Mouse (Mus musculus) lung, embryonic 16.5 days (tissue): ENCODE measurements around the gene Tmem251. TPM values are rescaled to one million over a fixed set of nuclear protein-coding genes. Genes with fewer than 3 reads are reported as not detected.

Experiments
- ATAC-seq: fragments of 200-750 bp; cut with Nextera tagmentation; 2 replicates; pipeline ENCODE4 v1.8.0; 2017; ENCODE audit warnings: low read depth, mild to moderate bottlenecking, moderate library complexity
- H3K27ac ChIP-seq: fragments of 300-500 bp; sonication (generic); 2 replicates; pipeline ENCODE4 v1.5.1; 2014; ENCODE audit warnings: mild to moderate bottlenecking, control low read depth, low read length
- H3K27me3 ChIP-seq: fragments of 300-500 bp; sonication (generic); 2 replicates; pipeline ENCODE4 v1.6.1; 2014; ENCODE audit warnings: low read depth, low read length, mixed read lengths; ENCODE audit not compliant: control insufficient read depth, insufficient read depth
- H3K36me3 ChIP-seq: fragments of 300-500 bp; sonication (generic); 2 replicates; pipeline ENCODE4 v1.6.1; 2014; ENCODE audit warnings: low read length; ENCODE audit not compliant: control insufficient read depth, insufficient read depth
- H3K4me1 ChIP-seq: fragments of 300-500 bp; sonication (generic); replicated peaks from 2 replicates; pipeline ENCODE4 v1.6.1; 2014; ENCODE audit warnings: low read length, mixed read lengths; ENCODE audit not compliant: control insufficient read depth, insufficient read depth
- H3K4me2 ChIP-seq: fragments of 300-500 bp; sonication (generic); 2 replicates; pipeline ENCODE4 v1.6.1; 2014; ENCODE audit warnings: low read depth, low read length, control low read depth
- H3K4me3 ChIP-seq: fragments of 300-500 bp; sonication (generic); 2 replicates; pipeline ENCODE4 v1.5.1; 2014; ENCODE audit warnings: mild to moderate bottlenecking, low read length, control low read depth
- H3K9ac ChIP-seq: fragments of 300-500 bp; sonication (generic); 2 replicates; pipeline ENCODE4 v1.6.1; 2014; ENCODE audit warnings: low read length, control low read depth
- H3K9me3 ChIP-seq: fragments of 300-500 bp; sonication (generic); 2 replicates; pipeline ENCODE4 v1.6.1; 2016; ENCODE audit warnings: low read length; ENCODE audit not compliant: control insufficient read depth
- WGBS: fragments of 180-500 bp; shearing (Covaris S2); extraction: QIAGEN DNeasy Blood & Tissue Kit; methylation state at CpG from one replicate; pipeline ENCODE4 v1.1.7; 2014; 5-methylcytosine and 5-hydroxymethylcytosine counted together
- polyA plus RNA-seq: library from polyadenylated mRNA; unstranded; fragments of >200 nt; fragmentation: Nextera tagmentation; extraction: Ambion mirVana; gene quantifications from 2 replicates; pipeline ENCODE4 v1.2.1, GENCODE M21; 2015

Tmem251 gene
- polyA plus RNA-seq, 1 experiment from 2014 or later = 7.4 TPM

GRCm38 (mm10) chr12:102708220-102708619 is 35.3 kb upstream of the Tmem251 start:
- no peaks in the 10 kb centered on the region for H3K27me3 ChIP-seq
- H3K4me2 ChIP-seq = no peak overlapping the region
- H3K36me3 ChIP-seq = no peaks in the 10 kb centered on the region
- no peak overlapping the region for H3K9ac ChIP-seq
- 64% methylated on average over 11 of the region's 11 CpGs for WGBS
- no peaks in the 10 kb centered on the region for H3K9me3 ChIP-seq
- no peak overlapping the region for H3K4me3 ChIP-seq
- no peak overlapping the region for H3K27ac ChIP-seq
- no peak for ATAC-seq
- H3K4me1 ChIP-seq = peaks cover 18% of the 10 kb centered on the region

GRCm38 (mm10) chr12:102709896-102710295 is 33.7 kb upstream of the Tmem251 start:
- 75% methylated on average over 5 of the region's 5 CpGs for WGBS
- Histone ChIP-seq H3K27me3 (no peaks in the 10 kb centered on the region), H3K27ac (no peak overlapping the region), H3K4me1 (peaks cover 8% of the 10 kb centered on the region), H3K36me3 (no peaks in the 10 kb centered on the region), H3K4me2 (no peak overlapping the region), H3K9ac (no peak overlapping the region), H3K9me3 (no peaks in the 10 kb centered on the region), H3K4me3 (no peak overlapping the region)
- ATAC-seq = no peak

- 68% methylated on average over 4 of the region's 4 CpGs for WGBS
- no peak overlapping the region for H3K27ac ChIP-seq
- no peak for ATAC-seq
- no peaks in the 10 kb centered on the region for H3K36me3 ChIP-seq
- H3K9me3 ChIP-seq = no peaks in the 10 kb centered on the region
- H3K4me2 ChIP-seq = no peak overlapping the region
- no peak overlapping the region for H3K9ac ChIP-seq
- no peaks in the 10 kb centered on the region for H3K27me3 ChIP-seq
- H3K4me1 ChIP-seq = peaks cover 1% of the 10 kb centered on the region
- H3K4me3 ChIP-seq = no peak overlapping the region
These were observed 32.6 kb upstream of the Tmem251 start for GRCm38 (mm10) chr12:102710851-102711375.

- WGBS = 56% methylated on average over 20 of the region's 20 CpGs
- Histone ChIP-seq H3K4me2 (no peak overlapping the region), H3K27ac (no peak overlapping the region)
These were observed 30.3 kb upstream of the Tmem251 start for GRCm38 (mm10) chr12:102713153-102713865.

GRCm38 (mm10) chr12:102714116-102714515 is 29.4 kb upstream of the Tmem251 start:
- H3K36me3 ChIP-seq = no peaks in the 10 kb centered on the region
- H3K9me3 ChIP-seq = no peaks in the 10 kb centered on the region
- H3K4me1 ChIP-seq = no peaks in the 10 kb centered on the region
- H3K9ac ChIP-seq = no peak overlapping the region
- WGBS = 69% methylated on average over 2 of the region's 2 CpGs
- no peak overlapping the region for H3K4me2 ChIP-seq
- H3K4me3 ChIP-seq = no peak overlapping the region
- H3K27me3 ChIP-seq = no peaks in the 10 kb centered on the region
- ATAC-seq = no peak
- no peak overlapping the region for H3K27ac ChIP-seq

More at GRCm38 (mm10) chr12:102713153-102713865, 30.3 kb upstream of the Tmem251 start:
- Histone ChIP-seq H3K9me3 (no peaks in the 10 kb centered on the region), H3K27me3 (no peaks in the 10 kb centered on the region), H3K4me3 (no peak overlapping the region), H3K36me3 (no peaks in the 10 kb centered on the region), H3K4me1 (no peaks in the 10 kb centered on the region), H3K9ac (no peak overlapping the region)
- no peak for ATAC-seq

DNA sequence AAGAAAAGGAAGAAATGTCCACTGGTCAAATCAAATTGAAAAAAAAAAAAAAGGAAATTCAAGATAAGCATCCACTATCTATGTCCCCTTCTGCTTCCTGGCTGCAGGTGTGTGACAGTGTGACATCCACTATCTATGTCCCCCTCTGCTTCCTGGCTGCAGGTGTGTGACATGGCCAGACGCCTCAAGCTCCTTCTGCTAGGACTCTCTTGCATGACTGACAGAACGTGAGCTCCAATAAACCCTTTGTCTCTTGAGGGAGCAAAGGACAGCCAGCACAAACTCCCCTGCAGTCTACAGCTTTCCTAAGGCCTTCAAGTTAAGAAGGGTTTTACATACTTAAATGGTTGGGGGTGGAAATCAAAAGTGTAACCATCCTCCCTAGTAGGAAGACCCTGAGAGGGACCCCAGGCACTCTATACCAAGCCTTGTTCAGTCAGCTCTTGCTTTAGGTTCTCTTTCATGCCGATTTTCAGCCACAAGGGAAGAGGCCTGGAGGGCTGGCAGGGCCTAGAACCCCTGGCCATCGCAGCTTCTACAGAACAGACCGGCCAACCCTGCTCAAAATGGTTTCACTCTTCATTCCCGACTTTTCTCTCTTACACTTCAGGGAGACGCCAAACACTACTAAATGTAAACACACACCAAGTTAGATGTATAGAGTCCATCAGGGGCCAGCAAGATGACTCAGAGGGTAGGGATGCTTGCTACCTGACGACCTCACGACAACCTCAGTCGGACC is 28.7 kb upstream of the Tmem251 start:
- no peak overlapping the region for H3K4me2 ChIP-seq
- 71% methylated on average over 10 of the region's 10 CpGs for WGBS
- ATAC-seq = no peak
- H3K9me3 ChIP-seq = no peaks in the 10 kb centered on the region
- no peak overlapping the region for H3K27ac ChIP-seq
- no peaks in the 10 kb centered on the region for H3K27me3 ChIP-seq
- H3K4me1 ChIP-seq = no peaks in the 10 kb centered on the region
- H3K9ac ChIP-seq = no peak overlapping the region
- no peak overlapping the region for H3K4me3 ChIP-seq
- H3K36me3 ChIP-seq = no peaks in the 10 kb centered on the region

DNA sequence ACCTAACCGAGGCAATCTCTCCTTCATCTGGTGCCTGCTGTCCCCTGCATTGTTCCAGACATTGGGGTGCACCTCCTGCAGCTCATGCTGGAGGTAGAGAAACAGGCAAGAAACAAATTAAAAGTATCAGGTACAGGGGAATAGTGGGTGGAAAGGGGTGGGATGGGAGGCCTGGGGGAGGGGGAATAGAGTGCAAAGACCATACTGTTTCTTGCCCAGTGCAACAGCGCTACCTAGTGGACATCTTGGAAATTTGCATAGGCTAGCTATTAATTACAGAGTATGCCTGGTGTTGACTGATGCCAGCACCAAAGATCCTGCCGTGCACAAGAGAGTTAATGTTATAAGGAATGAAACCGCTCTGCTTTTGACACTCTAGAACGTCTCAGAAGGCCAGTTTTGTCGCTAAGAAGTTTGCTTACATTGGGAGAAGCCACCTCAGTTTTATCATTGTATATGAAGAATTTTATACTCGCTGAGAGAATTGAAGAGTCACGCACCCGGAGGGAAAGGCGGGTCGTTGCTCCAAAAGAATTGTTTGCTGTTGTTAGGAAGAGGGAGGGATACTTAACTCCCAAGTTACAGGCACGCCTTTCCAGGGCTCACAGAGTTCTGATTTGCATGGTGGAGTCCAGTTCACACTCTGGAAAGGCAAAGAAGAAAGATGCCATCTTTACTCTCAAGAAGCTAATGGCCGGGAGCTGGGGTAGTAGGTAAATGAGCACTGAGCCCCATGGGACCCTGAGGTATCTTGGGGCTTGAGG is 23.8 kb upstream of the Tmem251 start:
- 0 out of 2 replicates have a peak overlapping the region, but pooled peaks have one; percentile 16 for H3K4me2 ChIP-seq
- H3K9me3 ChIP-seq = no peaks in the 10 kb centered on the region
- no peaks in the 10 kb centered on the region for H3K36me3 ChIP-seq
- no peak overlapping the region for H3K27ac ChIP-seq
- ATAC-seq = peak; percentile 52; the same call in 1 of the 2 replicates
- no peak overlapping the region for H3K4me3 ChIP-seq
- no peaks in the 10 kb centered on the region for H3K4me1 ChIP-seq
- WGBS = 21% methylated on average over 13 of the region's 13 CpGs
- no peak overlapping the region for H3K9ac ChIP-seq
- H3K27me3 ChIP-seq = no peaks in the 10 kb centered on the region

GRCm38 (mm10) chr12:102722451-102722850 is 21.1 kb upstream of the Tmem251 start:
- Histone ChIP-seq H3K9me3 (no peaks in the 10 kb centered on the region), H3K27me3 (no peaks in the 10 kb centered on the region), H3K36me3 (no peaks in the 10 kb centered on the region), H3K4me3 (no peak overlapping the region), H3K4me1 (no peaks in the 10 kb centered on the region), H3K4me2 (no peak overlapping the region), H3K27ac (no peak overlapping the region), H3K9ac (no peak overlapping the region)
- no peak for ATAC-seq
- WGBS = 39% methylated on average over 11 of the region's 11 CpGs

DNA sequence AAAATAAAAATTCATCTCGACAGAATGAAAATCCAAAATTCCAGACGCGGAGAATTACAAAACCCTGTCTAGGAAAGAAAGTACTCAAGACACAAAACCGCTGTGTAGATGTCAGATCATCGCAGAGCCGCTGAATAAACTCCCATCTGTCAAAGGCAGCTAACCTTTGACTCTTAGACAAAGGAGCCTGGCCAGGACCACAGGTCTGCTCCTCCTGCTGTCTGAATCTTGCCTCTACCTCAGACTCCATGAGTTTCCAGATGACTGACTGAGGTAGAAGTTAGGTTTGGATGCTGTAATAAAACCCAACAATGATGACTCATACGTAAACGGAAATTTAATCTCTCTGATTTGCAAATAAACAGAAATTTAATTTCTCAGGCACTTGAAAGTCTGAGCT is 20.6 kb upstream of the Tmem251 start:
- Histone ChIP-seq H3K9ac (no peak overlapping the region), H3K4me3 (no peak overlapping the region), H3K4me2 (no peak overlapping the region), H3K27me3 (no peaks in the 10 kb centered on the region), H3K9me3 (no peaks in the 10 kb centered on the region), H3K36me3 (no peaks in the 10 kb centered on the region), H3K27ac (no peak overlapping the region), H3K4me1 (no peaks in the 10 kb centered on the region)
- 65% methylated on average over 8 of the region's 8 CpGs for WGBS
- no peak for ATAC-seq
